Mouse (Mus musculus): ENCODE results near the gene Rasgrp4. TPM values are rescaled to one million over a fixed set of nuclear protein-coding genes. Genes with fewer than 3 reads are reported as not detected.

Gene Rasgrp4
- under 1 TPM; 0.91 to 0.97 TPM for total RNA-seq (2021)
- long read RNA-seq, experiment 1, partial matches to known transcripts: 1 of 1 reads
- long read RNA-seq, experiment 1, other reads (novel, unspliced or antisense): 0 of 1 reads
- long read RNA-seq, experiment 2: 0 reads

DNA sequence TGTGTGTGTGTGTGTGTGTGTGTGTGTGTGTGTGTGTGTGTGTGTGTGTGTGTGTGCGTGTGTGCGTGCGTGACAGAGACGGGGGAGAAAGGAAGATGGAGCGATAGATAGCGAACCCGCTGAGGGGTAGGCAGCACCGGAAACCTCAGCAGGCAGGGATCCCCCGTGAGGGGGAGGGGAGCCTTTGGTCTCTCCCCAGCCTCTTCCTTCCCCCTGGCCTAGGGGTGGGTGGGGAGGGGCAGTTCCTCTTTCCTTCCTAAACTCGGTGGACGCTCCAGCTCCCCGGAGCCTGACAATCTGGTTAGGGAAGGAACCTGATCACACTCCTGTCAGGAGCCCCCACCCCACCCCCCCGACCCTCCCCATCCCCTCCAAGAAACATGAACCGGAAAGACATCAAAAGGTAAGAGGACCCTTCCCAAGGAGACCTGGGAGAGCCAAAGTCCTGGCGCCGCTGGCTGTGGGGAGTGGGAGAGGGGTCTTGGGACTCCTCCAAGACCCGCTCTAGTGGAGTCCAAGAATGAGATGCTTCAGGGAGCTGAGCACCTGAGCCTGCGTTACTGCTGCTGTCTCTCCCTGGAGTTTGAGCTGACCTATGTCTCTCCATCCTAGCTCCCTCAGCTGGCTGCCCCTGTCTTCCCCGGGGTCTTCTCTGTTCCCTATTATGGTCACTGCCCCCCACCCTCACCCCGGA is at the start of gene Rasgrp4:
Rasgrp4 (plus strand) TSS at position 159 of the 694 bp plus-strand sequence.
- TF ChIP-seq CTCF (conservative IDR thresholded peaks at IDR 0.05): no peak
- Histone ChIP-seq H3K4me3 (no peak within 1 kb of the TSS; the same call in 1 of the 2 replicates), H3K27ac (no peak within 1 kb of the TSS)
- DNase-seq (ENCODE audit: low spot score in 2 of 2): no peak

- no peak for DNase-seq (ENCODE audit: low spot score in 2 of 2)
- no peak for TF ChIP-seq CTCF (conservative IDR thresholded peaks at IDR 0.05)
- no peak overlapping the region for H3K27ac ChIP-seq
- no peak overlapping the region for H3K4me3 ChIP-seq
Observed at GRCm38 (mm10) chr7:29085981-29086380, 48.7 kb upstream of the Rasgrp4 start.

DNA sequence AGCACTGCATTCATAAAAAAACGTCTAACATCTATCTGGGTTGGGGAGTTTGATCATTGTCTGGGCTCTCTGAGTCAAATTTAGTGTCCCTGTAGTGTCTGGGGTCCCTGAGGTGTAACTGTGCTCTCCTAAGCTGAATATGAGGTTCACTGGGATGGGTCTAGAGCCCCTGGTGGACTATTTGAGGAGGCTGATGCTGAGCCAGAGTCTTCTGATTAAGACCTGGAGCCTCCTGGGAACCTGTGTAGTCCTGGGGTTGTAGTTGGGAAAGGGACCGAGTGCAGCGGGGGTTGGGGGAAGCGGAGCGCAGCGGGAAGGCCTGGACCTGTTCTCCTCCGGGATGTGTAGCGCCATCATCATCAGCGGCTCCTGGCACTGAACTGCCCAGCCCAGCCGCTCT is 47.7 kb upstream of the Rasgrp4 start:
- Histone ChIP-seq H3K4me3 (no peak overlapping the region), H3K27ac (no peak overlapping the region)
- no peak for DNase-seq (ENCODE audit: low spot score in 2 of 2)
- TF ChIP-seq CTCF (conservative IDR thresholded peaks at IDR 0.05): peak; percentile 61

GRCm38 (mm10) chr7:29088817-29089216 is 45.8 kb upstream of the Rasgrp4 start:
- 0 out of 2 replicates have a peak, but pooled peaks have one; percentile 4 for TF ChIP-seq CTCF (conservative IDR thresholded peaks at IDR 0.05)
- Histone ChIP-seq H3K4me3 (no peak overlapping the region), H3K27ac (peak overlapping the region; percentile 69; the same call in 1 of the 2 replicates)
- DNase-seq (ENCODE audit: low spot score in 2 of 2): peak; percentile 31 to 67

DNA sequence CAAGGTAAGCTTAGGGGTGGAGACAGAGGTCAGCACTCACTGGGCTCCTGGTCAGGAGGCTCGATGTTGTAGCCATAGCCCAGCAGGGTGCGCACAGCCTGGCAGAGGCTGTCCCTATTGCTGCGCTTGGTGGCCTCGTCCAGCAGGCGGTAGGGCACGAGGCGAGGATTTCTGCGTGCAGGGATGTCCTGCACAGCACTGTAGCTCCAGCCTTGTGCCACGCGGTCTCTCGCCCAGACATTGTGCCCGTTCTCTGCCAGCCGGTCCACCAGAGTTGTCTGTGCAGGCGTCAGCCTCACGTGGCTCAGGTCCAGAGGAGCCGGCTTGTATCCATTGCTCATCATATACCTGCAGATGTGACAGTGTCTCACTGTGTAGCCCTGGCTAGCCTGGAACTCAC is 37.5 kb upstream of the Rasgrp4 start:
- TF ChIP-seq CTCF (conservative IDR thresholded peaks at IDR 0.05): no peak
- no peak overlapping the region for H3K4me3 ChIP-seq
- H3K27ac ChIP-seq: no peak overlapping the region
- DNase-seq (ENCODE audit: low spot score in 2 of 2): no peak

- no peak overlapping the region for H3K4me3 ChIP-seq
- no peak for TF ChIP-seq CTCF (conservative IDR thresholded peaks at IDR 0.05)
- no peak overlapping the region for H3K27ac ChIP-seq
- no peak for DNase-seq (ENCODE audit: low spot score in 2 of 2)
Observed at GRCm38 (mm10) chr7:29101286-29102017, 33.2 kb upstream of the Rasgrp4 start.

- DNase-seq (ENCODE audit: low spot score in 2 of 2): peak; percentile 26 to 34
- H3K27ac ChIP-seq: no peak overlapping the region
- TF ChIP-seq CTCF (conservative IDR thresholded peaks at IDR 0.05): no peak
- peak overlapping the region; percentile 42 for H3K4me3 ChIP-seq
Observed at GRCm38 (mm10) chr7:29108992-29109955, 25.4 kb upstream of the Rasgrp4 start.

GRCm38 (mm10) chr7:29118142-29118851 is 16.4 kb upstream of the Rasgrp4 start:
- Histone ChIP-seq H3K4me3 (no peak overlapping the region), H3K27ac (no peak overlapping the region)
- no peak for DNase-seq (ENCODE audit: low spot score in 2 of 2)
- TF ChIP-seq CTCF (conservative IDR thresholded peaks at IDR 0.05): no peak

DNA sequence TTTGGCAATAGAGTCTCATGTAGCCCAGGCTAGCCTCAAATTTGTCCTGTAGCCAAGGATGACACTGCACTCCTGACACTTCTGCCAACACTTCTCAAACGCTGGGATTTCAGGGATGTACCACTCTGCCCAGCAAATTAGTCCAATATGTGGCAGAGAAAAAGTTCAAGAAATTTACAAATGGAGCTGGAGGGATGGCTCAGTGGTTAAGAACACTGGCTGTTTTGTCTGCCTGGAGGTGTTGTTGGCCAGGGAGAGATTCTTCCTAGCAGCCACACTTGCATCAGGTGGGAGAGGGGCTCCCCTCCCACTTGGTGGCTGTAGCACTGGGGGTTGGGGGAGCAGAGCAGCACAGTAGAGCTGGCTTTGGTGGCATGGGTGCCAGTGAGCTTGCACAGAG is 15.1 kb upstream of the Rasgrp4 start:
- TF ChIP-seq CTCF (conservative IDR thresholded peaks at IDR 0.05): no peak
- H3K4me3 ChIP-seq: no peak overlapping the region
- no peak overlapping the region for H3K27ac ChIP-seq
- no peak for DNase-seq (ENCODE audit: low spot score in 2 of 2)

GRCm38 (mm10) chr7:29122821-29123220 is 11.8 kb upstream of the Rasgrp4 start:
- no peak for DNase-seq (ENCODE audit: low spot score in 2 of 2)
- Histone ChIP-seq H3K4me3 (no peak overlapping the region), H3K27ac (no peak overlapping the region)
- TF ChIP-seq CTCF (conservative IDR thresholded peaks at IDR 0.05): no peak

DNA sequence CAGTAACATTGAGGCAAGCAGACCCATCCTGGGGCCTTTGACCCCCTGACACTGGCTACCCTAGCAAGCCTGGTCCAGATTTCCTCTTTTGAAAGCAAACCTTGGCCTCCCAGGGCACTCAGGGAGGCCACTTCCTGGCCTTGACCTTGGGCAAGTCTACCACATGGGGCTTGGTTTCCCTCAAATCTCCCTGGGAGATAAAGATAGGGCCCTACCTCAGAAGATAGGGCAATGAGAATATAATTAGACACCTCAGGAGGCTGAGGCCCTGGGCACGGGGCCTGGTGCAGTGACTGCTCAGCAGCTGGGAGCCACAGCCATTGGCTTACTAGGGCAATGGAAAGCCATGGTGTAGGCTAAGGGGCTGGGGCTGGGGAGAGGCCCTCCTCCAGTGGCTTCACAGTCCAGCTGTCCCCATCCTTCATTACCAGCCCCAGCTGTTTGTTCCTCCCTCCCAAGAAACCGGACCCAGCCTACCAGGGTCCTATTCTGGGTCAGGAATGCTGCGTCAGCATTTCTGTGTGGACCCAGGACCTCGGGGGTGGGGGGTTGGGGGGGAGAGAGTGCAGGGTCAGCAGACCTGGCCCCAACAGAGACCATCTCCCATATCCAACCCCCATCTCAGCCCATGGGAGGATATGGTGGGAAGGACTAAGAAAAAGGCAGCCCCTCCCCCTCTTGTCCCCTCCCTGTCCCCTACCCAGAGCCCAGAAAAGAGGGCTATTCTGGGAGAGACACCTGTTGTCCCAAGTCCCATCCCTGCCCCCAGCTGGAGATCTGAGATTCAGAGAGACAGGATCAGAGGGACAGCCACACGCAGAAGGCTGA is 10.9 kb upstream of the Rasgrp4 start:
- Histone ChIP-seq H3K4me3 (no peak overlapping the region), H3K27ac (no peak overlapping the region)
- TF ChIP-seq CTCF (conservative IDR thresholded peaks at IDR 0.05): no peak
- DNase-seq (ENCODE audit: low spot score in 2 of 2): no peak
